Mouse (Mus musculus) kidney, embryonic 16.5 days (tissue): ENCODE data around the gene Igf2bp1. TPM values are rescaled to one million over a fixed set of nuclear protein-coding genes. Genes with fewer than 3 reads are reported as not detected.
A peak's percentile ranks its signal among the peaks of the same experiment; 100 is the strongest.

Source experiments
- ATAC-seq: fragments of 200-750 bp; cut with Nextera tagmentation; 2 replicates; pipeline ENCODE4 v1.8.0; 2017; ENCODE audit warnings: moderate TSS enrichment; ENCODE audit not compliant: low FRiP score, low TSS enrichment
- H3K27ac ChIP-seq: fragments of 300-500 bp; sonication (generic); 2 replicates; pipeline ENCODE4 v1.5.1; 2014; ENCODE audit warnings: low read length
- H3K27me3 ChIP-seq: fragments of 300-500 bp; sonication (generic); 2 replicates; pipeline ENCODE4 v1.6.1; 2014; ENCODE audit warnings: low read length, control low read depth, mixed read lengths; ENCODE audit not compliant: insufficient read depth
- H3K36me3 ChIP-seq: fragments of 300-500 bp; sonication (generic); 2 replicates; pipeline ENCODE4 v1.6.1; 2014; ENCODE audit warnings: low read length, control low read depth, mixed read lengths; ENCODE audit not compliant: insufficient read depth
- H3K4me1 ChIP-seq: fragments of 300-500 bp; sonication (generic); 2 replicates; pipeline ENCODE4 v1.6.1; 2014; ENCODE audit warnings: low read length, control low read depth, mixed read lengths; ENCODE audit not compliant: insufficient read depth
- H3K4me2 ChIP-seq: fragments of 300-500 bp; sonication (generic); replicated peaks from 2 replicates; pipeline ENCODE4 v1.6.1; 2014; ENCODE audit warnings: low read depth, low read length
- H3K4me3 ChIP-seq: fragments of 300-500 bp; sonication (generic); 2 replicates; pipeline ENCODE4 v1.5.1; 2014; ENCODE audit warnings: mild to moderate bottlenecking, low read length
- H3K9ac ChIP-seq: fragments of 300-500 bp; sonication (generic); replicated peaks from 2 replicates; pipeline ENCODE4 v1.6.1; 2014; ENCODE audit warnings: low read length
- H3K9me3 ChIP-seq: fragments of 300-500 bp; sonication (generic); 2 replicates; pipeline ENCODE4 v1.6.1; 2016; ENCODE audit warnings: low read length, control low read depth
- WGBS: fragments of 180-500 bp; shearing (Covaris S2); extraction: QIAGEN DNeasy Blood & Tissue Kit; methylation state at CpG from one replicate; pipeline ENCODE4 v1.1.7; 2014; 5-methylcytosine and 5-hydroxymethylcytosine counted together
- polyA plus RNA-seq: library from polyadenylated mRNA; unstranded; fragments of >200 nt; fragmentation: Nextera tagmentation; extraction: Ambion mirVana; gene quantifications from 2 replicates; pipeline ENCODE4 v1.2.1, GENCODE M21; 2015

The Igf2bp1 gene
- polyA plus RNA-seq, 1 experiment from 2014 or later: 57.2 TPM

DNA sequence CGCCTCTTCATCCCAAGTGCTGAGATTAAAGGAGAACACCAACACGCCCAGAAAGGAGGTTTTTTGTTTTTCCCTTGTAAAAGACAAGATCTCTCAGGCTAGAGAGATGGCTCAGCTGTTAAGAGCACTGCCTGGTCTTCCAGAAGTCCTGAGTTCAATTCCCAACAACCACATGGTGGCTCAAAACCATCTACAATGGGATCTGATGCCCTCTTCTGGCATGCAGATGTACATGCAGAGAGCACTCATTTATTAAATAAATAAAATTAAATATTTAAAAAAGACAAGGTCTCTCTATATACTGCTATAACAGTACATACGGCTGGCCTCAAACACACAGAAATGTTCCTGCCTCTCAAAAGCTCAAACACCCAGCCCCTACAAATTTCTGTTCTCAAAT is 27.3 kb downstream of the Igf2bp1 start:
- Histone ChIP-seq H3K36me3 (peaks cover 46% of the 10 kb centered on the region), H3K9ac (no peak overlapping the region), H3K27me3 (no peaks in the 10 kb centered on the region), H3K27ac (no peak overlapping the region), H3K4me3 (no peak overlapping the region), H3K4me1 (peaks cover 24% of the 10 kb centered on the region), H3K4me2 (no peak overlapping the region), H3K9me3 (no peaks in the 10 kb centered on the region)
- no peak for ATAC-seq
- WGBS: 78% methylated on average over 3 of the region's 3 CpGs

DNA sequence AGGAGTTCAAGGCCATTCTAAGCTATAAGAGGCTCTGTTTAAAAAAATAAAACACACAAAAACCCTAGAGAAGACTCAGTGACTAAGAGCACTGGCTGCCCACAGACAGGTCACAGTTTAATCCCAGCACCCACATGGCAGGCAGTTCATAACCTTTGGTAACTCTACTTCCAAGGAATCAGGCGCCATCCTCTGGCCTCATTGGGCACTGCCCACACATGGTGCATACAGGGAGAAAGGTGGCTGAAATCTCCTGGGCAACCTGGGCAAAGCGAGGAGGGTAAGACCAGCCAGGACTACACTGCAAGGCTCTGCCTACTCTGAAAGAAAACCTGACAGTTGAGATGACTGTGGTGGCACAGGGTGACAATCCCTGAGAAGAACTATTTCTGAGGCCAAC is 29.4 kb downstream of the Igf2bp1 start:
- WGBS: 94% methylated on average over 2 of the region's 2 CpGs
- no peak overlapping the region for H3K27ac ChIP-seq
- peaks cover 3% of the 10 kb centered on the region for H3K4me1 ChIP-seq
- ATAC-seq: no peak
- H3K9me3 ChIP-seq: no peaks in the 10 kb centered on the region
- H3K4me3 ChIP-seq: no peak overlapping the region
- H3K9ac ChIP-seq: no peak overlapping the region
- no peak overlapping the region for H3K4me2 ChIP-seq
- no peaks in the 10 kb centered on the region for H3K27me3 ChIP-seq
- peaks cover 66% of the 10 kb centered on the region for H3K36me3 ChIP-seq

DNA sequence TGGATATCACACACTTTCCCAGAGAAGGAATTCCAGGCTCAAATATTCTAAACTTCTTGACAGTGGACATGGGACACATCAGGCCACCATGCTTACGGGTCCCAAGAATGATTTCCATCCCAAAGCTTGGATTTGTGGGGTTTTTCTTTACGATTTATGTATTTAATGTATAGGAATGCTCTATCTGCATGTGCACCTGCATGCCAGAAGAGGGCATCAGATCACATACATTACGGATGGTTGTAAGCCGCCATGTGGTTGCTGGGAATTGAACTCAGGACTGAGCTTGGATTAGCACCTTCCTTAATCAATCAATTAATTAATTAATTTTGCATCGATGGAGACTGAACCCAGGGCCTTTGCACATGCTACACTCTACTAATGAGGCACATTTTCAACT is 30.0 kb downstream of the Igf2bp1 start:
- WGBS: 92% methylated on average over 5 of the region's 5 CpGs
- H3K36me3 ChIP-seq: peaks cover 71% of the 10 kb centered on the region
- no peak overlapping the region for H3K4me2 ChIP-seq
- no peaks in the 10 kb centered on the region for H3K27me3 ChIP-seq
- H3K9me3 ChIP-seq: no peaks in the 10 kb centered on the region
- no peak overlapping the region for H3K9ac ChIP-seq
- no peak for ATAC-seq
- no peak overlapping the region for H3K4me3 ChIP-seq
- H3K27ac ChIP-seq: no peak overlapping the region
- no peaks in the 10 kb centered on the region for H3K4me1 ChIP-seq

DNA sequence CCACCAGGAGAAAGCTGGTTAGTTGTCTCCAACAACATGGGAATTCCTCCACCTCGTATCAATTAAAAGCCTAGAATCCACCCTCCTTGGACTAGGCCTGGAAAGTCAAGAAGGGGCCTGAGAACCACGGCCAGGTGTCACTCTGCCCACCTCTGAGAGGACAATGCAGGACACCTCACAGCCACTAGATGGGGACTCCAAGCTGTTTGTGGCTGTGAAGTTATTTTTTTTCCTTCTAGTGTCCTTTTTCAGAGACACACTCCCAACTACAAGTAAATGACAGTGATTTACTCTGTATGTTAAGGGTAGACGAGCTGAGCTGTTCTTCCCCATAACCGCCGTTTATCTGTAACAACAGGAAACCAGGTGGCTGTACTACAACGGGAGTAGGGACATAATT is 32.6 kb downstream of the Igf2bp1 start:
- ATAC-seq: no peak
- WGBS: 49% methylated on average over 6 of the region's 6 CpGs
- Histone ChIP-seq H3K27ac (no peak overlapping the region), H3K9ac (no peak overlapping the region), H3K4me1 (no peaks in the 10 kb centered on the region), H3K36me3 (peaks cover 85% of the 10 kb centered on the region), H3K27me3 (no peaks in the 10 kb centered on the region), H3K9me3 (no peaks in the 10 kb centered on the region), H3K4me2 (no peak overlapping the region), H3K4me3 (no peak overlapping the region)

DNA sequence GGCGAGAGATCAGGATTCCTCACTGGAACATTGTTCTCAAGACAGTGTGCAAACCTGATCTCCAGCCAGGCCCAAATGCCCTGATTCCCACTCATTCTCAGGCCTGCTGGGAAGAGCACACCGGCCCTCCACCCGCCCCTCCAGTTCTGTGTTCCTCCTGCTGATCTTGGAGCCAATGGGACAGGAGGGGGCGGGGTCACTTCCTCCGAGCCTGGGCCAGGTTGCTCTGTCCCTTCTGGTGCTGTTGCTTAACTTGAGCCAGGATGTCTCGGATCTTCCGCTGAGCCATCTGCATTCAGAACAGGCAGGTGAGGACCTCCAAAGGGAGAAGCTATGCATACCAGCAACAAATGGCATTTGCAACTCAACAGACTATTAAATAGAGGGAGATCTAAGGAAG is 42.4 kb downstream of the Igf2bp1 start:
- peaks cover 55% of the 10 kb centered on the region for H3K36me3 ChIP-seq
- H3K4me1 ChIP-seq: 0 out of 2 replicates have a peak, but pooled peaks cover 4% of the 10 kb centered on the region
- 69% methylated on average over 7 of the region's 7 CpGs for WGBS
- no peak overlapping the region for H3K27ac ChIP-seq
- H3K9me3 ChIP-seq: no peaks in the 10 kb centered on the region
- H3K4me3 ChIP-seq: no peak overlapping the region
- H3K4me2 ChIP-seq: no peak overlapping the region
- no peaks in the 10 kb centered on the region for H3K27me3 ChIP-seq
- H3K9ac ChIP-seq: no peak overlapping the region
- no peak; the same call in 1 of the 2 replicates for ATAC-seq

DNA sequence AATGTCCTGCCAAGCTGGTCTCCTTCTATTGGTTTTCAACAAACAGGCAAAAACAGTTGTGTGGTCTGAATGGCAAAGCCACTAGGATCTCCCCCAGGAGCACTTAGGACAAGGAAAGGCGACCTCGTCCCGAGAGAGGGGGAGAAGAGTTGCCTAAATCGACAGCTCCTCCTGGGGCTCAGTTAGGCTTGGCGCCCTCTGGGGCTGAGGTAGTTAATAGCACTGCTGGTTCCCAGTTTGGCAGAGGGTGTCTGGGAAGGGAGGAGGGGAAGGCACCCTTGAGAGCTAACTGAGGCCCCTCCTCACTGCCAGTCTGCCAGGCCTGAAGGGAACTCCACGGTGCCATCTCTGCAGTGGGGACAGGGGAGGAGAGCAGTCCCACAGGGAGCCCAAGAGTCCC is 46.6 kb downstream of the Igf2bp1 start:
- Histone ChIP-seq H3K4me2 (no peak overlapping the region), H3K27ac (no peak overlapping the region), H3K36me3 (peaks cover 21% of the 10 kb centered on the region), H3K9ac (no peak overlapping the region), H3K4me1 (peaks cover 9% of the 10 kb centered on the region; the same call in 1 of the 2 replicates), H3K27me3 (no peaks in the 10 kb centered on the region), H3K9me3 (no peaks in the 10 kb centered on the region), H3K4me3 (no peak overlapping the region)
- 0 out of 2 replicates have a peak, but pooled peaks have one; percentile 6 for ATAC-seq
- WGBS: 70% methylated on average over 6 of the region's 6 CpGs

DNA sequence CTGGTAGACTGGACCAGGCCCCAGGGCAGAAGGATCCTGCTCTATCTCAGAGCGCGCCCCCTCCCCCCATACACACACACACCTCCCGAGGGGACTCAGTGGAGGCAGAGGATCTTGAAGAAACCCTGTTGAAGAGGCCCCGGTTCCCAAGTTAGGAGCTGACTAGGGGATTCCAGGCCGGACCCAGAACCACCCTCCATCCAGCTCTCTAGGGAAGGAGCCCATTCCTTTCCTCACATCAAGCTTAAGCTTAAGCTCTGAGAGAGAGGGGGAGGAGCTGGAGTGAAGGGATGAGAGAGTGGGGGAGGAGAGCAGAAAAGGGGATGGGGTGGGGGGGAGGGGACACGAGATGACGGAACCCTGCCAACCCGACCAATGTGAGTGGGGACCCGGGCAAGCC is 47.5 kb downstream of the Igf2bp1 start:
- 69% methylated on average over 9 of the region's 9 CpGs for WGBS
- ATAC-seq: no peak

DNA sequence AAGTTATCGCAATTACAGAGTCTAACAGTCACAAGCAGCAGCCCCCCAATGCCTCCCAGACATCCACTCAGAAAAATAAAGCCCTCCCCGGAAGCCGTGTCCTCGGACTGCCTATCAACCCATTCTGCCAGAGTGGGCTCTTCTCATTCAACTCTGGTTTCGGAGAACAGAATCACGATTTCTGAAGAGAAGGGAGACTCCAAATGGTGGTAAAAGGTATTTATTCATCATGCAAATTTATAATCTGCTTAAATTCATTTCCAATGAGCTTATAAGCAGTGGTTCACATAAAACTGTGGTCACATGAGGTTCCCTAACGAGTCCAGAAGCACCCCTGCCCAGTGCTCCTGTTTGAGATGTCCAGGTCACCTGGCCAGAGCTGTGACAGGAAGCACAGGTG is 48.3 kb downstream of the Igf2bp1 start:
- no peak overlapping the region for H3K4me3 ChIP-seq
- H3K9me3 ChIP-seq: peaks cover 3% of the 10 kb centered on the region; the same call in 1 of the 2 replicates
- no peak overlapping the region for H3K9ac ChIP-seq
- peaks cover 9% of the 10 kb centered on the region; the same call in 1 of the 2 replicates for H3K4me1 ChIP-seq
- 72% methylated on average over 7 of the region's 7 CpGs for WGBS
- H3K4me2 ChIP-seq: no peak overlapping the region
- 0 out of 2 replicates have a peak, but pooled peaks cover 14% of the 10 kb centered on the region for H3K36me3 ChIP-seq
- no peak overlapping the region for H3K27ac ChIP-seq
- ATAC-seq: no peak
- H3K27me3 ChIP-seq: no peaks in the 10 kb centered on the region

More for the DNA sequence above, 47.5 kb downstream of the Igf2bp1 start:
- peaks cover 9% of the 10 kb centered on the region; the same call in 1 of the 2 replicates for H3K4me1 ChIP-seq
- peaks cover 2% of the 10 kb centered on the region; the same call in 1 of the 2 replicates for H3K9me3 ChIP-seq
- no peaks in the 10 kb centered on the region for H3K27me3 ChIP-seq
- no peak overlapping the region for H3K4me2 ChIP-seq
- H3K4me3 ChIP-seq: no peak overlapping the region
- peaks cover 17% of the 10 kb centered on the region for H3K36me3 ChIP-seq
- no peak overlapping the region for H3K27ac ChIP-seq
- no peak overlapping the region for H3K9ac ChIP-seq

DNA sequence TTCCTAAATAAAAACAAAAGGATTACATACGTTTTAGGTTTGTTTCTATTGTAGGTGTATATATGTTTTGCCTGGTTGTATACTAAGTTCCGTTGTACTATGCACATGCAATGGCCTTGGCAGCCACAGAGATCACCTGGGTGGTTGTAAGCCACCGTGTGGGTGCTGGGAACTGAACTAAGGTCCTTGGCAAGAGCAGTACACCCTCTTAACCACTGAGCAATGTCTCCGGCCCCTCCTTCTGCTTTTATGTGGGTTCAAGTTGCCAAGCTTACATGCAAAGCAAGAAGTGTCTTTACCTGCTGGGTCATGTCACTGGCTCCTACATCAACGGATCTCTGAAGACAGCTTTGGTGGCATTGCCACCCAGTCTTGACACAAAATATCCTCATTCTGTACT is 52.4 kb downstream of the Igf2bp1 start:
- Histone ChIP-seq H3K9me3 (peaks cover 3% of the 10 kb centered on the region; the same call in 1 of the 2 replicates), H3K9ac (no peak overlapping the region), H3K27me3 (no peaks in the 10 kb centered on the region), H3K4me3 (no peak overlapping the region), H3K4me1 (peaks cover 5% of the 10 kb centered on the region; the same call in 1 of the 2 replicates), H3K36me3 (no peaks in the 10 kb centered on the region), H3K27ac (no peak overlapping the region), H3K4me2 (no peak overlapping the region)
- WGBS: 86% methylated on average over 5 of the region's 5 CpGs
- no peak for ATAC-seq

DNA sequence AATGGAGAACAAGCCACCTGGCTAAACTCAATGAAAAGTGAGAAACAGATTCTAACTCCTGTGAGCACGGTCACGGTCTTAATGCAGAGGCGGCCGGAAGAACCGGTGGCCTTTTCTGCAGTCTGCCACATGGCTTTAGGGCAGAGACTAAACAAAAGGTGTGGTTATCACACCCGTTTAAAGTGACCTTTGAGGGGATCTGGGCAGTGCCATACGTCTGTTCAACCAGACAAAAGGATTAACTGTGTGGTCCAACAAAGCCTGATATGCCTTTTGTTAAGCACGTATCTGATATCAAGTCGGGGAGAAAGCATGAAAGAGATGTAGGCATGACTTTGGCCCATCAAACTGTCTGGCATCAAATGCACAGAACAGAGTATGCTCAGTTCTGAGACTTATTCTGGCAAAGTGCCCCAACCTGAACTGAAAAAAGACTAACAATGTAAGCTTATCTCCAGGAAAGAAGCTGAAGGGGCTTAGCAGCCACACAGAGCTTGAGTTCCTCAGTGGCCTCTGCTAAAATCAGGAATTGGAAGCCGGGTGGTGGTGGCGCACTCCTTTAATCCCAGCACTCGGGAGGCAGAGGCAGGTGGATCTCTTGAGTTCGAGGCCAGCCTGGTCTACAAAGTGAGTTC is 59.8 kb downstream of the Igf2bp1 start:
- Histone ChIP-seq H3K27ac (no peak overlapping the region), H3K36me3 (no peaks in the 10 kb centered on the region), H3K4me3 (no peak overlapping the region), H3K4me1 (no peaks in the 10 kb centered on the region), H3K9me3 (no peaks in the 10 kb centered on the region), H3K27me3 (no peaks in the 10 kb centered on the region), H3K4me2 (no peak overlapping the region), H3K9ac (no peak overlapping the region)
- no peak for ATAC-seq
- 70% methylated on average over 13 of the region's 13 CpGs for WGBS
